Mouse (Mus musculus): ENCODE measurements around the gene Zeb2. TPM values are rescaled to one million over a fixed set of nuclear protein-coding genes. Genes with fewer than 3 reads are reported as not detected.
"Not testable (repeated sequence)": the region's sequence is repeated elsewhere in the genome, so short reads cannot be mapped to it uniquely, and the experiment has no call there.

Zeb2 gene
- polyA plus RNA-seq, 1 experiment from 2014 or later, result 84.3 TPM

DNA sequence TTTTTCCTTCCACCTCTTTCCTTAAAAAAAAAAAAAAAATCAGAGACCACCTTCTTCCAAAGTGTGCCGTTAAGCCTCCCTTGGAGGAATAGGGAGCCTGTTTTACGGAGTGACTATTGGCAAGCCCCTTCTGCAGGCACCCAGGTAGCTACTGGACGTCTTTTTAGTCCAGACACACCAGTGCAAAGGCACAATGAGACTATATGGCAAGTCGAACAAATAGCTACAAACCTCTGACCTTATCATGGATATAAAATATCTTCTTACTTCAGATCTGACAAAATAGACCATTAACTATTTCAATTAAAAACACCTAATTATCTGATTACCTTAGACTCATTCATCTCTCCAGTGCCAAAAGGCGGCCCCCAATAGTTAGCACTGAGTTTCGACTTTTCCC is 2.0 kb downstream of the Zeb2 start:
- Histone ChIP-seq H3K27ac (ENCODE audit: low read length) (peak overlapping the region; percentile 98), H3K36me3 (ENCODE audit: control insufficient read depth, insufficient read depth, low read length) (no peaks in the 10 kb centered on the region), H3K4me3 (ENCODE audit: low read length) (peak overlapping the region; percentile 65), H3K27me3 (ENCODE audit: control insufficient read depth, insufficient read depth, low read depth, low read length) (peaks cover 2% of the 10 kb centered on the region), H3K9ac (ENCODE audit: low read length) (peak overlapping the region; percentile 79), H3K4me2 (ENCODE audit: low read depth, low read length) (peak overlapping the region; percentile 85), H3K9me3 (ENCODE audit: control insufficient read depth, low read length) (no peaks in the 10 kb centered on the region), H3K4me1 (replicated peaks; ENCODE audit: control insufficient read depth, insufficient read depth, low read length) (no peaks in the 10 kb centered on the region)
- 11% methylated on average over 6 of the region's 6 CpGs for WGBS
- ATAC-seq (ENCODE audit: low read depth), result no peak

DNA sequence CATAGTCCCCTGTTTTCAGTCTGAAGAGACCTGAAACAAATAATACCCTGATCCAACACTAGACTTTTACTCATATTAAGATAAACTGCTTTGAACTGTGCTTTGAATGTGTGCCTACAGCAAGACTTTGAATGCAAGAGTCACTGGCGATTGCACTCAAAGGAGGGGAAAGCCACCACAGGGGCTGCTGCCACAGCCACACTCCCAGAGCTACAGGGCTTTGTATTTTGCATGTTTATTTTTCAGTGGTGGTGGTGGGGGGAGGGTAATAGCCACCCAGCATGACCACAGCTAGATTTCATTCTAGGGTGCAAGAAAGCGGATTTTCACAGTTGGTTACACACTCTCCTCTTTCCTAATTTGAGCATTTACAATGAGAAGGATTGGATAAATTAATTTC is 2.6 kb downstream of the Zeb2 start:
- peak overlapping the region; percentile 92 for H3K27ac ChIP-seq (ENCODE audit: low read length)
- H3K9ac ChIP-seq (ENCODE audit: low read length), result peak overlapping the region; percentile 56
- H3K9me3 ChIP-seq (ENCODE audit: control insufficient read depth, low read length), result no peaks in the 10 kb centered on the region
- no peaks in the 10 kb centered on the region for H3K36me3 ChIP-seq (ENCODE audit: control insufficient read depth, insufficient read depth, low read length)
- no peaks in the 10 kb centered on the region for H3K4me1 ChIP-seq (replicated peaks; ENCODE audit: control insufficient read depth, insufficient read depth, low read length)
- H3K27me3 ChIP-seq (ENCODE audit: control insufficient read depth, insufficient read depth, low read depth, low read length), result peaks cover 2% of the 10 kb centered on the region
- 15% methylated on average over 2 of the region's 2 CpGs for WGBS
- ATAC-seq (ENCODE audit: low read depth), result no peak
- H3K4me3 ChIP-seq (ENCODE audit: low read length), result peak overlapping the region; percentile 23
- H3K4me2 ChIP-seq (ENCODE audit: low read depth, low read length), result peak overlapping the region; percentile 28

DNA sequence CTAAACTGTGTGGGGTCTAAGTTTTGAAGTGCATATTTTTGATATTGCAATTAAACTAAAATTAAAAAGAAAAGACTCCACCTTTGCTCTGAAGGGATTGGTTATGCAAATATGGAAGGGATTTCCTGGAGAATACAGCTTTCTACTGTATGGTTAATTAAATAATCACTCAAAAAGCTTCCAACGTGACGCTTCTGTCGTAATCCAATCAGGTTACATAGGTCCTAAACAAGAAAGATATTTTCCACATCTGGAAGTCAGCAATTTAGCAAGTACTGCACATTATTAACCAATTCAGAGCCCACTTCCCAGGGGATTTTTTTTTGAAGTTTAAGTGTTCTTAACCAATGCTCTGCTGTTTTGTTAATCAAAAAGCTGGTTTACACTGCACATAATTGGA is 3.3 kb downstream of the Zeb2 start:
- Histone ChIP-seq H3K4me3 (ENCODE audit: low read length) (peak overlapping the region; percentile 83), H3K9me3 (ENCODE audit: control insufficient read depth, low read length) (no peaks in the 10 kb centered on the region), H3K27me3 (ENCODE audit: control insufficient read depth, insufficient read depth, low read depth, low read length) (peaks cover 2% of the 10 kb centered on the region), H3K9ac (ENCODE audit: low read length) (peak overlapping the region; percentile 44), H3K27ac (ENCODE audit: low read length) (peak overlapping the region; percentile 92), H3K4me2 (ENCODE audit: low read depth, low read length) (peak overlapping the region; percentile 55), H3K4me1 (replicated peaks; ENCODE audit: control insufficient read depth, insufficient read depth, low read length) (no peaks in the 10 kb centered on the region), H3K36me3 (ENCODE audit: control insufficient read depth, insufficient read depth, low read length) (no peaks in the 10 kb centered on the region)
- no peak for ATAC-seq (ENCODE audit: low read depth)
- 20% methylated on average over 3 of the region's 3 CpGs for WGBS

DNA sequence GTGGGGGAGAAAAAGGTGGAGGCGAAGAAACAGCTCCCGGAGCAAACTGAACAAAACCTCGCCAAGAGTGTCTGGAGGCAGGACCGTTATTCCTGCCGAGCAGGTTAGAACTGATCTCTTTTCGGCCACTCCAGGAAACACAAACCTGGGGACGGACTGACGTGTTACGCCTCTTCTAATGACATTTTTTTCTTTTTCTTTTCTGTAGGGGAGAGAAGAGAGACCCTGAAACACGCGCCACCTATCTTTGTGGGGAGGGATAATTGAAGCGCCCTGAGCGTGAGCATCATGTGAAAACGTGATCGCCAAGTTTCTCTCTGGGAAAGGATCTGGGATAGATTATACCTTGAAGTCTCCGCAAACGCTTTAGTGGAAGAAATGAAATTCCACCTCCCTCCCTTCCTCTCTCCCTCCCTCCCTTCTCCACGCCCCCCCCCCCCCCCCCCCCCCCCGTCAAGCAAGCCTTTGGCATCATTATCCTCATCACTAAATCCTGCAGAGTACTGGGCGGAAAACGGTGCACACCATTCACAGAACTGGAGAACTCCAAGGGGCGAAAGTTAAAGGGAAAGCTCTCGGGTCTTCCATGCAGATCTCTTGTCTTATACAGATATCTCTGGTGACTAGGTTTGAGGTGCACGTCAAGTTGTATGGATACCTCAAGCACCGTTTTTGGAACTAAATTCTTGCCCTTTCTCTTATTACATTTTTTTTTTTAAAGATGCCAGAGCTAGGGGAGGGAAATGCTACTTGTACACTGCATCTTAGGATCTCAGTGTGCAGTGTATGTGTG is 4.1 kb downstream of the Zeb2 start:
- ATAC-seq (ENCODE audit: low read depth), result peak; percentile 29
- Histone ChIP-seq H3K27me3 (ENCODE audit: control insufficient read depth, insufficient read depth, low read depth, low read length) (peaks cover 2% of the 10 kb centered on the region), H3K4me3 (ENCODE audit: low read length) (peak overlapping the region; percentile 83), H3K9me3 (ENCODE audit: control insufficient read depth, low read length) (no peaks in the 10 kb centered on the region), H3K4me2 (ENCODE audit: low read depth, low read length) (peak overlapping the region; percentile 55), H3K27ac (ENCODE audit: low read length) (peak overlapping the region; percentile 98), H3K4me1 (replicated peaks; ENCODE audit: control insufficient read depth, insufficient read depth, low read length) (no peaks in the 10 kb centered on the region), H3K9ac (ENCODE audit: low read length) (peak overlapping the region; percentile 96), H3K36me3 (ENCODE audit: control insufficient read depth, insufficient read depth, low read length) (no peaks in the 10 kb centered on the region)
- under 1% methylated on average over 23 of the region's 25 CpGs for WGBS

DNA sequence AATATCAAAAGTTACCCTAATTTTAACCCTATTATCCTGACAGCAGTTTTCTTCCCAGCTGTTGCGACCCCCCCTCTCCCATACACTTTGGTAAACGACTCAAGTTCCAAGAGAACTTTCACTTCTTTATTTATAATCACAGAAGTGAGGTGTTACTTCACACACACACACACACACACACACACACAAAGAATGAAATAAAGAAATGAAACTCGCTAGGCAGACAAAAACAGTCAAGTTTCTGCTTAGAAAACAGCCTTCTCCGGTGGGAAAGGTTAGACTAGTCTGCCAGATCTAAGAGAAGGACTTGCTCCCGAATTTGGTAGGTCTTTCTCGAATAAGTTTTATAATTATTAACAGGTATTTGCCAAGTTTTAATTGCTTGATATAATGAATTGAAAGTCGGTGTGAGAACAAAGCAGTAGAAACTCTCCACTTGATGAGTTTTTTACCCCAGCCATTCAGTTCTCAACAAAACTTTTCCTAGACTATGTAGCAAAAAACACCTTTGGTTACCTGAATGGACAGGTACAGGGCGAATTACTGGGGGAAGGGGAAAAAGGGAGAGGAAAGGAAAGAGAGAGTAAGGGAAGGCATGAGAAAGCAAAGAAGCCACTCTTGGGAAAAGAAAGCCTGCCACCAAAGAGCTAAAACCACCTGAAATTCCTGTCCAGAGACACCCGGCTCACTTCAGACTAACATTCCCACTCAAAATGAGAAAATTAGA is 5.0 kb downstream of the Zeb2 start:
- H3K36me3 ChIP-seq (ENCODE audit: control insufficient read depth, insufficient read depth, low read length), result no peaks in the 10 kb centered on the region
- peak overlapping the region; percentile 96 for H3K9ac ChIP-seq (ENCODE audit: low read length)
- H3K4me3 ChIP-seq (ENCODE audit: low read length), result peak overlapping the region; percentile 83
- peaks cover 2% of the 10 kb centered on the region for H3K27me3 ChIP-seq (ENCODE audit: control insufficient read depth, insufficient read depth, low read depth, low read length)
- no peaks in the 10 kb centered on the region for H3K9me3 ChIP-seq (ENCODE audit: control insufficient read depth, low read length)
- no peak for ATAC-seq (ENCODE audit: low read depth)
- H3K4me1 ChIP-seq (replicated peaks; ENCODE audit: control insufficient read depth, insufficient read depth, low read length), result no peaks in the 10 kb centered on the region
- H3K4me2 ChIP-seq (ENCODE audit: low read depth, low read length), result peak overlapping the region; percentile 55
- WGBS, result 5% methylated on average over 9 of the region's 9 CpGs
- H3K27ac ChIP-seq (ENCODE audit: low read length), result peak overlapping the region; percentile 98

DNA sequence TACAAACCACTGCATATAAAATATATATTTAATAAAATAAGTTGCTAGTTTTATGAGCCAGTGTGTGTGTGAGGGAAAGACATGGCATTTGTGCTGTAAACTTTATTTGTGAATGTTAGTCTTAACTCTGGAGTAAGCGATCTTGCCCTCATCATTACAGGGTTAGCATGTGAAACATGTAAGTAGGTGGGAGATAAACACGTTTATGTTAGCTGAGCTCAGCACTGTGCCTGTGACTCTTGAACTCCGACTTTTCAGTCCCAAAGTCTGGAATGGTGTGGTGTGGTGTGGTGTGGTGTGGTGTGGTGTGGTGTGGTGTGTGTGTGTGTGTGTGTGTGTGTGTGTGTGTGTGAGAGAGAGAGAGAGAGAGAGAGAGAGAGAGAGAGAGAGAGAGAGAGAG is 5.6 kb downstream of the Zeb2 start:
- H3K36me3 ChIP-seq (ENCODE audit: control insufficient read depth, insufficient read depth, low read length), result not testable (repeated sequence)

DNA sequence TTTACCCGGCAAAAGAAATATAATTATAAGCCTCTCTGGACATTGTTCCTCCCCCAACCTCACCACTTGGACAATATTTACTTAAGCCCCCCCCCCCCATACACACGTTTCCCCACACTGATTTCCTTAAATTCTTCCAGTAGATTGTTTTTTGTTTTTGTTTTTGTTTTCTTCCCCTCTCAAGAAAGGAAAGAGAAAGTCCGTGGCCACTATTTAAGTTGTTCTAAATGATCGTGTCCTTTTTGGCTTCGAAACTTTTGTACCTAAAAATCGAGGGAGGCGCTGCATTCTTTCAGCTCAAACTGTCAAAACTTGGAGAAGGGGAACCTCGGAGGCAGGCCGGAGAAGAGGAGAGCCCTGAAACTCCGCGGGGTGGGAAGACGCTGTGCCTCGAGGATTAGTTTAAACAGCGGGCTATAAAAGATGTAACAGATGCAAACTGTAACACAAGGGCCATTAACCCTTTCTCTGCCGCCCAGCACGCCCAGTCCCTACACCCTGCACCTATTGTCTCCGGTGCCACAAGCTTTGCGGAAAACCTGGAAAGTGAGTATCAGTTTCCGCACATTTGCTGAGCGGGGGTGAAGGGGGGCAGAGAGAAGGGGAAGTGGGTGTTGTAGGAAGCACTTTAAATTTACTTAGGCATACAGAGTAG is 6.3 kb downstream of the Zeb2 start:
- Histone ChIP-seq H3K4me1 (replicated peaks; ENCODE audit: control insufficient read depth, insufficient read depth, low read length) (no peaks in the 10 kb centered on the region), H3K9me3 (ENCODE audit: control insufficient read depth, low read length) (no peaks in the 10 kb centered on the region), H3K4me2 (ENCODE audit: low read depth, low read length) (peak overlapping the region; percentile 76), H3K9ac (ENCODE audit: low read length) (peak overlapping the region; percentile 96), H3K27ac (ENCODE audit: low read length) (peak overlapping the region; percentile 98), H3K27me3 (ENCODE audit: control insufficient read depth, insufficient read depth, low read depth, low read length) (peaks cover 2% of the 10 kb centered on the region), H3K36me3 (ENCODE audit: control insufficient read depth, insufficient read depth, low read length) (no peaks in the 10 kb centered on the region), H3K4me3 (ENCODE audit: low read length) (peak overlapping the region; percentile 83)
- no peak for ATAC-seq (ENCODE audit: low read depth)
- WGBS, result under 1% methylated on average over 20 of the region's 20 CpGs

More for the DNA sequence above, 5.6 kb downstream of the Zeb2 start:
- H3K27me3 ChIP-seq (ENCODE audit: control insufficient read depth, insufficient read depth, low read depth, low read length); H3K4me1 ChIP-seq (replicated peaks; ENCODE audit: control insufficient read depth, insufficient read depth, low read length); H3K9me3 ChIP-seq (ENCODE audit: control insufficient read depth, low read length); ATAC-seq (ENCODE audit: low read depth): not testable (repeated sequence)
- Histone ChIP-seq H3K4me3 (ENCODE audit: low read length) (peak overlapping the region; percentile 83), H3K4me2 (ENCODE audit: low read depth, low read length) (peak overlapping the region; percentile 76), H3K27ac (ENCODE audit: low read length) (peak overlapping the region; percentile 98), H3K9ac (ENCODE audit: low read length) (peak overlapping the region; percentile 96)
- 1% methylated on average over 3 of the region's 3 CpGs for WGBS

DNA sequence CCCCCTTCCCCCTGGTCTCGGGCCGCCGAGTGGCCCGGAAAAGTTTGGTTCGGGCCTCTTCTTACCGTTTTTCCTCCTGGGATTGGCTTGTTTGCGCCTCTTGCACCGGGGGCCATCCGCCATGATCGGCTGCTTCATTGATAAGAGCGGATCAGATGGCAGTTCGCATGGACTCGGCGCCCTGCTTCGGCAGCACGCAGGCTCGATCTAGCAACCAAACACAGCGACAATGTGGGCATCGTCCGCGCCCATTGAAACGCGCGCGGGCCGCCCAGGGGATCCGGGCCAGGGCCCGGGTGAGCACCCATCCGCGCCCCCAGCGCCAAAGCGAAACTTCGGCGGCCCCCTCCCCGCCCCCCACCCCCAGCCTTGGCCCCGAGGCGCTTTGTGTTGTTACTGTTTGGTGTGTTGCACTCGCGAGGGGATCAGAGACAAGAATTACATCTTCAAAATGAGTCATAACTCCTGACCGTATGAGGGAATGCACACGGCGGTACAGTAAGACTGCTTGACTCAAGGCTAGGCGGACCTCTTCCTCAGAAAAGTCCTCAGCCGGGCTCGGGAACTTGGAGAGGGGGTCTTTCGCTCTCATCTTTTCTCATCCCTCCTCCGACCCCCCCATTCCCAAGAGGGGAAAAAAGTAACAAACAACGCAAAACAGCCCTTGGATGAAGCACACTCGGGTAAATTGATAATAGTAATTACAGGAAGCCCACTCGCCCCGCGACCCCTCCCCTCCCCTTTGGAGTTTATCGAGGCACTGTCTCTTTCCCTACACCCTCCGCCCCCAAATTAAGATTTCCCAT is 7.0 kb downstream of the Zeb2 start:
- Histone ChIP-seq H3K9me3 (ENCODE audit: control insufficient read depth, low read length) (no peaks in the 10 kb centered on the region), H3K4me1 (replicated peaks; ENCODE audit: control insufficient read depth, insufficient read depth, low read length) (0 out of 2 replicates have a peak, but pooled peaks cover 2% of the 10 kb centered on the region), H3K4me3 (ENCODE audit: low read length) (peak overlapping the region; percentile 83), H3K9ac (ENCODE audit: low read length) (peak overlapping the region; percentile 96), H3K4me2 (ENCODE audit: low read depth, low read length) (peak overlapping the region; percentile 76), H3K27me3 (ENCODE audit: control insufficient read depth, insufficient read depth, low read depth, low read length) (peaks cover 2% of the 10 kb centered on the region), H3K27ac (ENCODE audit: low read length) (peak overlapping the region; percentile 98), H3K36me3 (ENCODE audit: control insufficient read depth, insufficient read depth, low read length) (no peaks in the 10 kb centered on the region)
- WGBS, result under 1% methylated on average over 54 of the region's 54 CpGs
- ATAC-seq (ENCODE audit: low read depth), result peak; percentile 10; the same call in 1 of the 2 replicates
